Mouse (Mus musculus) gastrocnemius, postnatal 25 days (tissue): ENCODE results near the gene Exo1. TPM values are rescaled to one million over a fixed set of nuclear protein-coding genes. Genes with fewer than 3 reads are reported as not detected.

Experiments
- DNase-seq: peaks from one replicate; pipeline ENCODE4 v3.0.0; 2022
- long read RNA-seq, 2 experiments: library from polyadenylated mRNA; stranded (forward); transcript quantifications; one replicate each; pipeline ENCODE4 v2.0.0; 2021
- total RNA-seq, 2 experiments: library from RNA; stranded (reverse); gene quantifications; 1 replicate in 1 of 2; 2 replicates in 1 of 2; pipeline ENCODE4 v1.2.3; 2021

Exo1 gene
- under 1 TPM in 1 of 2 experiments, not detected in 1; 0.64 TPM for total RNA-seq
- long read RNA-seq, experiment 1, result 0 reads
- long read RNA-seq, experiment 2, result 0 reads

DNA sequence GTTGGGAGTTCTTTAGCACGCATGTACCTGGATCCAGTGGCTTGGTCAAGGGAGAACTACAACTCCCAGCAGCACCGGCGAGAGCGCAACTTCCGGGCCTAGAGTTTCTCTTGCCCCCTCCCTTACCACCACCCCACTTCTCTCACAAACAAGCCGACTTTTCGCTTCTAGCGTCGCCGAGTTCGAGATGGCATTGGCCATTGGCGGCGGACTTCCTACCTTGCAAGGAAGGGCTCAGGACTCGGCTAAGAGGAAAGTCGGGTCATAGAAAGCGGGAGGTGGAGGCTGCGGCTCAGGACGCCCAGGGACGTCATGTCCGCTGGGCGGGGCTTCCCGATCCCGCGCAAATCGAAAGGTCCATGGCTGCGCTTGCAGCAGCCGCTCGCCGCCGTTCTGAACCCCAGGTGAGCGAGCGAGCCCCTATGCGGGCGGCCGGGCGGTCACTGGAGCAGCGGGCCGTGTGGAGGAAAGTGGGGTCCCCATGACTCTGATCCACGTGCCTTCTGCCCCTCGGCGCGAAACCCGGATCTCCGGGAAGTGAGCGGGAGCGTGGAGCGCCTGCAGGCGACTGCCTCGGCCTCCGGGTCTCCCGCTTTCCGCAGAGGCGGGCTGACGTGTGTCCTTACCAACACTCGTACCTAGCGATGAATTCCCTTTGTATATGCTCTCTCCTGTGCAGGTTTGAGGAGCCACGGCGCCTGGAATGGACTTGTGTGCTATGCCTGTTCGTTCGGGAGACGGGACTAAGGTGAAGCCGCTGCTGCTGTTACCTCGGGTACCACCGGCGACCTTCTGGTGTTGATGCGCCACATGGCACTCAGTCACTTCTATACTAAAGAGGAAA is at the start of gene Exo1:
Exo1 (plus strand) TSS at position 129 of the 844 bp plus-strand sequence.
- peak; percentile 77 for DNase-seq

DNA sequence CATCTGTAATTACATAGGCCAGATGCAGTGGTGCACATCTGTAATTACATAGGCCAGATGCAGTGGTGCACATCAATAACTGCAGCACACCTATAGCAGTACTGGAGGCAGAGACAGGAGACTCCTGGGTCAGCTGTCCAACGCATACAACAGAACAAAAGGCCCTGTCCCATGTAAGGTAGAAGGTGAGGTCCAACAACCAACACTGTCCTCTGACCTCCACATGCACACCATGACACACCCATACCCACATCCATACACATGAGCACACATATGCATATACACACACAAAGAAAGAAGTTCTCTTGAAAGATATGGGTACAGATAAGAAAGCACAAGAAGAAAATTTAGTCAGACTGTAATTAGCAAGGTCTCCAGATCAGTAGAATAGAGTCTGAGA is 24.9 kb upstream of the Exo1 start:
- no peak for DNase-seq

DNA sequence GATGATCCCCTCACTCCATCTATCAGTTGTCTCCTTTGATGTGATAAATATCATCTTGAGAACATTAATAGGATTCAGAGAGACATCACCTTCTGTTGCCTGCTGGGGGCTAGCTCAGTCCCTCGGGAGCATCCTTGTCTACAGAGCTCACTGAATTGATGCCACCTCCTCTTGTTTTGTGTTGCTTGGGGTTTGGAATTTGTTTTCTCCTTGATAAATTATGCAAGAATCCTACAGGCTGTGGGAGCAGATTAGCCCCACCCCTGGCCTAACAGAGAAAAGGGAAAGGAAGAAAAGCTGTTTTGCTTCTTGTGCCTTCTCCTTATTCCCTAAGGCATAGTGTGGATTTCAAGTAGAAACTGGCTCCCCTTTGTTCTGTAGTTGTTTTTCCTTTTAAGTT is 13.3 kb upstream of the Exo1 start:
- no peak for DNase-seq

DNA sequence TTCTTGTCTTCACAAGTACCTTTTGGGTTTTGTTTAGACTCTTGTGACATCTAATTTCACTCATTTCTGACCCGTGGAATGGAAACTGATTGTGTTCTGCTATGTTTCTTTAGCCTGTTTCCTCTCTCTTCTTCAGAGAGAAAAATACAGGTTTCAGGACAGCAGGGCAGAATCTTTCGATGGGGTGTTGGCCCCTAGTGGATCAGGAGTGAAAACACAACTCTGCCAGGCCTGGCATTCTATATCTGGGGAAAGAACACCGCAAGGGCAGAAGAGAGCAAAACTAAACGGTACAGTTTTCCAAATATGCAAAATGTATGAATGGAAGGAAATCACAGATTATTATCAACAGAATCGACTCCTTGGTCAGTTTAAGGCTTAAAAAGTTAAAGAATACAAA is 12.8 kb upstream of the Exo1 start:
- no peak for DNase-seq

DNA sequence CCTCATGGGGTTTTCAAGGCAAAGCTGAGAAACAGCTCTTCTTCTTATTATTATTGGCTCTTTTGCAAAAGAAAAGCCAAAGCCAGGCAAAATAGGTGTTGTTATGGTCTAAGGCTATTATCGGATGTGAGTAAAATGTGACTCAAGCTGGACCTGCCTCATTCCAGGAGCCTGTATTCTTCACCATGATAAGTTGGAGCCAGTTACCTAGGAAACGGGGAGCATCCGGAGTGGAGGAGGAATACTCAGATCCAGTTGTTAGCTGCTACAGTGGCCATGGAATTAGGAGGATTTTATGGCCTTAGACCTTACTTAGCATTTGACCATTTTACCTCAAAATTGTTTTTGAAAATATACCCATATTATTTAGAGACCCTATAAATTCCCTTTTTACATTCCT is 9.7 kb upstream of the Exo1 start:
- DNase-seq, result no peak

DNA sequence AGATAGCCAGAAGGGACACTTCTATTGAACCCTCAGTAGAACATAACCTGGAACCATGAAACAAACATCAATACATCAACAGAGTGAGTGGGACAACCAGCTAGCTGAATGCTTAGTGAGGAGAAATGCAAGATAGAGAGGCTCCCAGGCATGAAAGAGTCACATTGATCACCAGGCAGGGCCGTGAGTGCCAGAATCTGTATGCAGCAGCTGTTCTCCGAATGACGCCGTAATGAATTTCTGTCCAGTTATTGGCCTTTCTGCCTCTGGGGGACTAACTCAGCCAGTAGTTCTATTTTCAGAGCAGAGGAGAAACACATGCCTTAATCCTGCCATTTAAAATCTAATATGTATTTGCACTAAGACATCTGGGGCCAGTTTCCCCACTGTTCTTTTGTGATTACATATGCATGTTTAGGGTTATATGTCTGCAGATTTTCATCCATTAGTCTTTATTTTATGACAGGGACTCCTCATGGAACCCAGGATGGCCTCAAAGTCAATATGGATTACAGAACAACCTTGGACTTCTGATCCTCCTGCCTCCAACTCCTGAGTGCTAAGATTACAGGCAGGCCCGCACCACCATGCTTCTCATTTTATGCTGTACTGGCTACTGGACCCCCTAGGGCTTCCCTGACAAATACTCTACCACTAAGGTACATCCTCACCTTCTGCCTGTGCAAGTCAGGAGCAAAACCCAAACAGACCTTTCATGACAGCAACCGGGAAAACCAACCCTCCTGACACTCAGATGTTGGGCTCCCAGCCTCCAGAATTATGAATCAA is 8.2 kb upstream of the Exo1 start:
- DNase-seq, result peak; percentile 23

DNA sequence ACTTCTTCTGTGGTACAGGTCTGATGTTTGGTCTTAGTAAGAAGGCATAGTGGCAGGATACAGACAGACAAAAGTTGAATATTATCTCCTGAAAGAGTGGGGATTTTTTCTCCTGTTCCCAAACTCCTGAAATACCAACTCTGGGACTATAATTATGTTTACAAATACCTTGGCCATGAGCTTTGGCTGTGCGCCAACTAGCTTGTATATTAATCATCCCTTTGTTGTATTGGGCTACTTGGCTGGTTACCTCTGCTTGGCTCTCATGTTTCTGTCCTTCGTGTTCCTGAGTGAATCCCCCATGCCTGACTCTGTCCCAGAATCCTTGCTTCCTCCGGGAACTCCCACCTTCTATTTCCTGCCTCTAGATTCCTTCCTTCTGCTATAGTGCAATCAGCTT is 3.0 kb downstream of the Exo1 start:
- no peak for DNase-seq

DNA sequence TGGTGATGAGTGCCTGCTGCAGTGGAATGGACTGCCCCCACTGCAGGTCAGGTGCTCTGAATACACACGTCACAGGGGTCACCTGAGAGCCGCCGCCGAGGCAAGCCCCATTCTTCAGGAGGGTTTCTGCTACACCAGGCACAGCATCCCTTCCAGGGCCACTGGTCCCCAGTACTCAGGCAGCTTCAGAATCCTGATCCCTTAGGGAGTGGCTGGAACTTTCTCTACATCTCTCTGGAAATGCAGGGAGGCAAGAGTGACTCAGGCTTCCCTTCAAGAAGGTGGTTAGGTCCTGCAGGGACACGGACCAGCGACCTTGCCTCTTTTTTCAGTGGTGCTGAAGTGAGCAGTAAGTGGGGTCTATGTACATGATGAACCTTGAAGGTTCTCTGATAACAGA is 12.9 kb downstream of the Exo1 start:
- no peak for DNase-seq

DNA sequence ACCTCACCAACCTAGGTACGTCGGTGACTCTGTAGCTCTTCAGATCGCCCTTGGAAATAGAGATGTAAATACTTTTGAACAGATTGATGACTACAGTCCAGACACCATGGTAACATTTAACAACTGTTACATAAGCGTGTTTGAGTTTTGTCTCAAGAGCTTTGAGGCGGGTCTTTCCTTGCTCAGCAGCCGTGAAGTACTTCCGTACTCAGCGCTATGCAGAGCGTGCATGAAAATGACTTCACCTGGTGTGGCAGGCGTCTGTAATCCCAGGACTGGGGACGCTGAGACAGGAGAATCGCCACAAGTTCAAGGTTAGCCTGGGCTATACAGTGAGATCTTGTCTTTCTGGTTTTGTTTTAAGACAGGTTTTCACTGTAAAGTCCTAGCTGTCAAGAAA is 13.3 kb downstream of the Exo1 start:
- no peak for DNase-seq

DNA sequence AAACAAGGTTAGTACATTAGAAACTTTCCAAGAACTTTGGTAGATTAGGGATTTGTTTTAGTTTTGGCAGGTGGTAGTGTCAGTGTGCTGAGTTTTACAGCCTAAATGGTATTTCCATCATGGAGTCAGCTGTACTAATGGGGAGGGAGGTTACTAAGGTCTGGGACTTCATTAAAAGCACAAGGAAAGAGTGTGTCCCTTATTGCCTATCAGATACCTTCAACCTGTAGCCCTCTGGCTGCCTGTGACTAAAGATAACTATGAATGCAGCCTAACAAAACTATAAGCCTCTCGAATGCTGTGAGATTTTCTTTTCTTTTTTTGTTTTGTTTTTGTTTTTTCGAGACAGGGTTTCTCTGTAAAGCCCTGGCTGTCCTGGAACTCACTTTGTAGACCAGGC is 30.8 kb downstream of the Exo1 start:
- no peak for DNase-seq

DNA sequence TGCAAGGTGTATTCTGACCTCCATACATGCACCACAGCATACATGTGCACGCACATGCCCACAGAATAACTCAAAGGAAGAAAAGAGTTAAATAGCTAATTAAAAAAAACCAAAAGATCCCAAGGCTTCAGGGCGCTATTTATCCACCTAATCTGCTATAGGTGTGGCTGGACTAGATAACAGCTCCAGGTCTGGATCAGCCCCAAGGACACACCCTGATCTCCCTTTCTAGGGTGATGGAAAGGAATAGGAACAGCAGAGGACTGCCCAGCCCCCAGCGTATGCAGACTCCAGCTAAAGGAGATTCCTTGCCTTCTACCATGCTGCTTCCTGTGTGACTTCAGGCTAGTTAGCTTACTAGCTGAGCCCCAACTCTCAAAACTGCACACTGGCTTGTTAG is 31.7 kb downstream of the Exo1 start:
- DNase-seq, result no peak

DNA sequence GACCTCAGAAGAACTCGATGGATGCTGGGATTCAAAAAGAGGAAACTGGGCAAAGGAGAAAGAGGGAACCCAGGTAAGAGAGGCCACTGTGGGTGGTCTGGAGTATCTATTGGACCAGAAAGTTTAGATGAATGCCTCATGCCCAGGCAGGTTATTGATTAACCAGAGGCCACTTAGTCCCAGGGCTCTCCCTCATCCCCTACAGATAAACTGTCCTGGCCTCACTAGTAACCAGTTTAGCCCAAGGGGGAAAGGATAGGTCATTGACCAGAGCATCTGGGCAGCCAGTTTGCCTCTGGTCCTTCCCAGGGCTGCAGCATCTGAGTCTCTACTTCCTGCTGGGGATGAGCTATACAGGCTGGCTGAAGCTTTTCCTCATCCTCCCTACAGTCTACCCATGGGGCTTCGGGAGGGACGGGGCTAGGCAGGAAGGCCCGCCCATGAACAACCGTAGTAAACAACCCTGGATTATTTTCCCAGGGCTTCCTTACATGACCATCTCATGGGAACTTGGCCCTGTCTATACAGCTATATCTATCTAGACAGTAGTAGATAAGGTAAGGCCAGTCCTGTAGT is 33.4 kb downstream of the Exo1 start:
- DNase-seq, result no peak

DNA sequence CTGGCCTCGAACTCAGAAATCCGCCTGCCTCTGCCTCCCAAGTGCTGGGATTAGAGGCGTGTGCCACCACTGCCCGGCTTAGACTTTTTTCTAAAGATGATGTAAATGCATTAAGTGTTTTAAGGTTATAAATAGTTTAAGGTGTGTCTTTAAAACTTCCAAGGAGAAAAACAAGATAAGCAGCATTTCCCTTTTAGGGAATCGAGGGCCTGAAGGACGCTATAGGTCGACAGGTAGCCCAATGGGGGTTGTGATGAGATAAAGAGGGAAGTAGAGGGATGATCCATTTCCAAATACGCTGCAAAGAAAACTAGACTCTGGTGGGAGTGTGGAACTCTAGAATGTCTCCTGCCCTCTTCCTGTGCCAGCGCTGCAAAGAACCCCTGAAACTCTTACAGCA is 39.6 kb downstream of the Exo1 start, which contains the start of gene Gm38100:
Gm38100 (plus strand) TSS at position 301 of the 400 bp plus-strand sequence.
- DNase-seq, result no peak

DNA sequence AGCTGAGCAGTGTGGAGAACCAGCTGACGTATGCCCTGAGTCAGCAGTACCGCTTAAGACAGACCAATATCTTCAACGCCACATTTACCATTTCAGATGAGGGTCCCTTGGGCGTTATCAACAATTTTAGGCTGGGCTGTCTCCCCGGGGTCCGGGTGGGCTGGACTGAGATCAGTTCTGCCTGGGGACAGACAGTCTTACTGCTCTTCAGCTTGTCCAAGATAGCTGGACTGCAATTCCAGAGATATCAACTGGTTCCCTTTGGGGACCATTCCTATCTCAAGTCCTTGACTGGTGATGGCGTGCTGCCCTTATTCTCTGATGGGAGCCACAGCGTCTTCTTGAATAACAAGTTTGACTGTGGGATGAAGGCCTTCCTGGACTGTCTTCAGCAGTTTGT is 40.7 kb downstream of the Exo1 start:
- no peak for DNase-seq

DNA sequence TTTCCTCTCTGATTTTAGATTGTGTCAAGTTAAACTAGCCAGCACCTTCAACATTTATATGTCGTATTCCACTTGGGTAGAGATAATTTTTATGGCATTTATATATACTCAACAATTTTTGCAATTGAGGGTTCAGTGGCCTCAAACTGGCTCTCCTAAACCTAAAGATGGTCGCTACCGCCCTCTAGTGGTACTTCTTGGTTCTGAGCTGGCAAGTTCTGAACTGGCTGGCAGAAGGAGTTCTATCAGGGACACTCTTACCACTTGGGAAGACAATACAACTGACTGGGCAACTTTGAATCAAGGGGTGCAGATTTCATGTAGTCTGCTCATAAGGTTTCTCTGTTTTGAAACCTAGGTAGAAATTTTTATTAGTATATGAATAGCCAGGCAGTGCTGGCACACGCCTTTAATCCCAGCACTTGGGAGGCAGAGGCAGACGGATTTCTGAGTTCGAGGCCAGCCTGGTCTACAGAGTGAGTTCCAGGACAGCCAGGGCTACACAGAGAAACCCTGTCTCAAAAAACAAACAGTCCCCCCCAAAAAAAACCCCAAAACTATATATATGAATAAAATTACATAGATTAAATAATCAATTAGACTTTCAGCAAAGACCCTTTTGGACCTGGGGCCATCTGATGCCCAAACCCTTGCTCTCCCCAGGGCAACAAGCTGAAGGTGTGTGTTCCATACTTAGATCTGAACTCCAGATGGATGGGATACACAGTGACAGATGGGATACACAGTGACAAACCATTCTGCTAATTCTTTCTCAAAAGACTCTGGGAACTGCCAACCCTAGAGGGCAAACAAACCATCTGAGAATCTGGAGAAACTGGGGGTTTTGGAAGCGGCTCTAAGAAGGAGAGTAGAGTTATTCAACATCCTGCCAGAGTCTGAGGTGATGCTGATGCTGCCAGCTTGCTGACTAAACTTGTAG is 43.7 kb downstream of the Exo1 start:
- peak; percentile 26 for DNase-seq

DNA sequence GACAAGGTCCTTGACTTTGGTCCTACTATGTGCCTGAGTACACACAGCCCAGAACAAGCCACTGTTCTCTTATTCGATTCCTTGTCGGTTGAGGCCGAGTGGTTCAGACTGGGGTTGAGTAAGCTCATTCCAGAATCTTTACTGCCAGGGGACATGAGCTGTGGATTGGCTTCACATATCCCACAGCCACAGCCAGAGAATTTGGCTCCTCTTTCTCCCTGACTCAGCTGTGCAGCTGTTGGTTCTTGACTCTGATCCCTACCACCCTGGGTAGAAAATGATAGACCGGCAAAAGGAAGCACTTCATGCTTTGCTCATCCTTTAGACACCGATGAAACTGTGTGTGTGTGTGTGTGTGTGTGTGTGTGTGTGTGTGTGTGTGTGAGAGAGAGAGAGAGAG is 51.0 kb downstream of the Exo1 start:
- peak; percentile 38 for DNase-seq

DNA sequence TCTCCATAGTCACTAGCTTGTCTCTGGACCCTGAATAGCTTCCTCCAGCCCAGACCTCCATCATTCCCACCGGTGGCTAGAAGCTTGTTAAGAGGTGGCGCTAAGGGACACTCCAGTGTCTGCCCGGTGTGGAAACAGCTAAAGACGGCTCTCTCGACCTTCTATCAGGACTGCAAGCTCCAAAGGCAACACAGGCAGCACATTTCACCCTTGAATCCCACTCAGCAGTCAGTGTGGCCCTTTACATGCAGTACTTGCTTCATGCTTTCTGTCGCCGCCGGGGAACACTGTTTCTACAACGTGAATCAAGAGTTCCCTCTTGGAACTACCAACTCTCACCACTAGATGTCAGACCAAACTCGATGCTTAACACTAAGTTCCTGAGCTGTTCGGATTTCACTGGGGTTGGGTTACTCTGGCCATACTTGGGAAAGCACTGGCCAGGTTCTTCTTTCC is 55.9 kb downstream of the Exo1 start:
- no peak for DNase-seq

DNA sequence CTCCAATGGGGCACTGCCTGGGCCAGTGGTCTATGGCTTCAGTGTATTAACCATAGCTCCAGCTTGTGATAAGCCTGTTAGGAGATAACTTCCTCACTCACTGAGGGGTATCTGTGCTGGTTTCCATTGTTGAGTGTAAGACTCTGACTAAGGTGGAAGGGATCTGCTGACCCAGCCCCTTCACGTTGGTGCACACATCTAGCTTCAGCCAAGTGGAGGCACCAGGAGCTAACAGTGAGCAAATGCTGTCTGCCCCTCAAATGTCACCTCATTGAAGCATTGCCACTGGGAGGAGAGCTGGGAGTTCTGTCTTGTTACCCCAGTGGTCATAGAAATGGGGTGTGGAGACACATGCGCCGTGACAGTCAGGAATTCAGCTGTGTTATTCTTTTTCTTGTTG is 58.4 kb downstream of the Exo1 start:
- DNase-seq, result no peak

DNA sequence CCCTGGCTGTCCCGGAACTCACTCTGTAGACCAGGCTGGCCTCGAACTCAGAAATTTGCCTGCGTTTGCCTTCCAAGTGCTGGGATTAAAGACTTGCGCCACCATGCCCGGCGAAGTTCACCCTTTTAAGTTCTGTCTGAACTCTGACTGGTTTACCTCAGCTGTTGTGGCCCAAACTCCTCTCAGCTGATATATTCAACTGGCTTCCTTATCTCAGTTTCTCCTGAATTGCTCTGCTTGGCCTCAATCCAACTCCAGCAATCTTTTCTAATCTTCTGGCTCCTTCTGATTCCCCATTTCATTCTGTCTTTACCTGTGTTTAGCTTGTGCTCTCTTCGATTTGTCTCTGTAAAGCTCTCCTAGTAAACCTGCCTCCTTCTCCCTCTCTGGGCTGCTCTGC is 62.8 kb downstream of the Exo1 start:
- DNase-seq, result no peak

DNA sequence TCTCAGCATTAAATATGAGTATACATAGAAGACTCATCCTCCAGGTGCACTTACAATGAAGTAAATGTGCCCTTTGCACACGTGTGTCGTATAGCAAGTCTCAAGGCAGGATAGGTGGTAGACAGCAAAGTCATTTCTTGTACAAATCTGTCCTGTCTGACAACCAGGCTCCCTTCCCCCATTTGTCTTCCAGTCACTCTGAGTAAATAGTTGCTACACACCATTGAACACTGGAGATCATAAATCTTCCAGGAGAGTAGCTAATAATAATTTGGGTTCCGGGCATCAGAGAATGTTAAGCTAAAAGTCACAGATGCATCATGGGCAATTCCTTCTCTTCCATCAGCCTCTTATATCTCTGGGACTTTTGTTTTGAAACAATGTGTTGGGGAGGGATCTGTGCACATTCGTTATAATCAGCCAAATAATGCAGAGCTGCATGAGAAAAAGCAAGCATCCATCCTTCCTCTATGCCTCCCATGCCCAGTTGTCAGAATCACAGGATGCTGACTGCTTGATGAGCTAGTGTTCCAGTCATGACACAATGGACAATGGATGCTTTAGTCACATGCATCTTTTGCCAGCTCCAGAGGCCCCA is 66.4 kb downstream of the Exo1 start:
- no peak for DNase-seq

DNA sequence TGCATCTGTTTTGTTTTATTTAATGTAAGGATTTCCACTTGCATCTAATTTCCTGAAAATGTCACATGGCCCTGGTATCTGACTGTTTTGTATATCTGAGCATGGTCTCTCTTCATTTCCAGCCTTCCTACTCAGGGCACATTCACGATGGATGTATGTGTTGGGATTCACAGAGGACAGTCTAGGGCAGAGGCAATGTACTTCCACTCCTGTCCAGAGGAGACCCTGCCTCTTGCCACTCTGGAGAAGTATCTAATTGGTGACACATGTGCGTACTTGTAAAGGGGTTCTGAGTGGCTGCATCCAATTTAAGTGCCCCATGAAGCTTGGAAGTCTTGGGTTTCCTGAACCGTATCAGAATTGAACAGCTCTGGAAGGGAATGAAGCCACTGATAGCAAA is 70.0 kb downstream of the Exo1 start:
- no peak for DNase-seq
